Mouse (Mus musculus) limb, embryonic 13.5 days (tissue): ENCODE data around the gene Fastkd5. TPM values are rescaled to one million over a fixed set of nuclear protein-coding genes. Genes with fewer than 3 reads are reported as not detected.

Experiments
- ATAC-seq: fragments of 200-750 bp; cut with Nextera tagmentation; 2 replicates; pipeline ENCODE4 v1.8.0; 2017; ENCODE audit warnings: low read depth, moderate number of reproducible peaks, moderate TSS enrichment; ENCODE audit not compliant: low FRiP score
- H3K27ac ChIP-seq: fragments of 300-500 bp; sonication (generic); 2 replicates; pipeline ENCODE4 v1.5.1; 2015; ENCODE audit warnings: inconsistent platforms, mild to moderate bottlenecking, moderate library complexity
- H3K27me3 ChIP-seq: fragments of 300-500 bp; sonication (generic); 2 replicates; pipeline ENCODE4 v1.6.1; 2015; ENCODE audit warnings: mild to moderate bottlenecking, inconsistent platforms
- H3K36me3 ChIP-seq: fragments of 300-500 bp; sonication (generic); 2 replicates; pipeline ENCODE4 v1.6.1; 2015; ENCODE audit warnings: inconsistent platforms, mild to moderate bottlenecking, moderate library complexity
- H3K4me1 ChIP-seq: fragments of 300-500 bp; sonication (generic); 2 replicates; pipeline ENCODE4 v1.6.1; 2015; ENCODE audit warnings: inconsistent platforms
- H3K4me2 ChIP-seq: fragments of 300-500 bp; sonication (generic); replicated peaks from 2 replicates; pipeline ENCODE4 v1.6.1; 2015; ENCODE audit warnings: inconsistent platforms, mild to moderate bottlenecking, moderate library complexity
- H3K4me3 ChIP-seq: fragments of 300-500 bp; sonication (generic); 2 replicates; pipeline ENCODE4 v1.5.1; 2015; ENCODE audit warnings: moderate library complexity, mild to moderate bottlenecking, inconsistent platforms
- H3K9ac ChIP-seq: fragments of 300-500 bp; sonication (generic); 2 replicates; pipeline ENCODE4 v1.6.1; 2015; ENCODE audit warnings: mild to moderate bottlenecking, inconsistent platforms
- H3K9me3 ChIP-seq: fragments of 300-500 bp; sonication (generic); 2 replicates; pipeline ENCODE4 v1.6.1; 2016; ENCODE audit warnings: inconsistent platforms
- WGBS: fragments of 180-500 bp; shearing (Covaris S2); methylation state at CpG from one replicate; pipeline ENCODE4 v1.1.7; 2015; 5-methylcytosine and 5-hydroxymethylcytosine counted together
- polyA plus RNA-seq: library from polyadenylated mRNA; unstranded; fragments of >200 nt; fragmentation: Nextera tagmentation; extraction: Ambion mirVana; gene quantifications from 2 replicates; pipeline ENCODE4 v1.2.1, GENCODE M21; 2015

The Fastkd5 gene
- polyA plus RNA-seq, 1 experiment from 2014 or later: 16.0 TPM

DNA sequence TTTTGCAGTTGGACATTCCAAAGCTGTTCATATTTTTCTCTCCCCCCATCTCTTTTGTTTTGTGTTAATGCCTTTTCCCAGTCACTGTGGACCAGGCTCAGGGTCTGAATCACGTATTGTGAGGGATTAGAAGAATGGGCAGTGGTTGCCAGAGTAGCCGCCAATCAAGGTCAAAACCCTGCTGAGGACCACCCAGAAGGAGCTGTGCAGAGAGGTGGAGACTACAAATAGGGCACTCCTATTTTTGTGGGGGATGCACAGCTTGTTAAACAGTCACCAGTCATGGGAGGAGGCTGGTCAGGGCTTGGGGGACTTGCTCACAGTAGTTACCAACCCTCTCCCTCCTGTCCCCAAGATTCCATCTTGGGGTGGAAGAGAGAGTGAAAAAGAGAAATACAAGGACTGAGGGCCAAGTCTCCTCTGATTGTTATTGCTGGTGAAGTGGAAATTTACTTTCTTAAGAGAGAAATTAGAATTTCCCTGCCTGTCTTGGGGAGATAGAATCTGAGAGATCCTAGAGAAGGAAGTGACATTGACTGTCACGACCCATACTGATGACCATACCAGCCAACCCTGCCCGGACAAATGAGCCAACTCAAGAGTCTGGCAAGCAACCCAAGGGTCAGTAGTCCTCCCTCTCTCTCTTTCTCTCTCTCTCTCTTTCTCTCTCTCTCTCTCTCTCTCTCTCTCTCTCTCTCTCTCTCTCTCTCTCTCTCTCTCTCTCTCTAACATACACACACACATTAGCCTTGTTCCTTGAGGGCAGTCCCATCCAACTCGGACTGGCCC lies 3.3 kb upstream of the Fastkd5 start:
- Histone ChIP-seq H3K4me1 (peaks cover 31% of the 10 kb centered on the region), H3K9me3 (no peaks in the 10 kb centered on the region), H3K27me3 (peaks cover 56% of the 10 kb centered on the region), H3K4me3 (no peak overlapping the region), H3K9ac (no peak overlapping the region), H3K4me2 (no peak overlapping the region), H3K27ac (no peak overlapping the region), H3K36me3 (peaks cover 3% of the 10 kb centered on the region; the same call in 1 of the 2 replicates)
- ATAC-seq: no peak
- 54% methylated on average over 5 of the region's 5 CpGs for WGBS

GRCm38 (mm10) chr2:130632416-130632815 lies 2.6 kb upstream of the Fastkd5 start:
- 66% methylated on average over 1 of the region's 1 CpGs for WGBS
- no peak for ATAC-seq
- peaks cover 28% of the 10 kb centered on the region for H3K4me1 ChIP-seq

GRCm38 (mm10) chr2:130629080-130629838 lies 568 bp downstream of the Fastkd5 start:
- peak; percentile 57; the same call in 1 of the 2 replicates for ATAC-seq
- Histone ChIP-seq H3K9ac (peak overlapping the region; percentile 98), H3K9me3 (no peaks in the 10 kb centered on the region), H3K27ac (peak overlapping the region; percentile 76; the same call in 1 of the 2 replicates), H3K4me1 (peaks cover 7% of the 10 kb centered on the region), H3K36me3 (peaks cover 35% of the 10 kb centered on the region), H3K4me3 (peak overlapping the region; percentile 99), H3K27me3 (peaks cover 18% of the 10 kb centered on the region), H3K4me2 (peak overlapping the region; percentile 80)
- 2% methylated on average over 36 of the region's 37 CpGs for WGBS

More at GRCm38 (mm10) chr2:130632416-130632815, 2.6 kb upstream of the Fastkd5 start:
- no peak overlapping the region for H3K9ac ChIP-seq
- H3K4me3 ChIP-seq: no peak overlapping the region
- H3K27ac ChIP-seq: no peak overlapping the region
- peaks cover 49% of the 10 kb centered on the region for H3K27me3 ChIP-seq
- H3K4me2 ChIP-seq: no peak overlapping the region
- peaks cover 9% of the 10 kb centered on the region for H3K36me3 ChIP-seq
- no peaks in the 10 kb centered on the region for H3K9me3 ChIP-seq

- Histone ChIP-seq H3K27me3 (peaks cover 9% of the 10 kb centered on the region), H3K36me3 (peaks cover 40% of the 10 kb centered on the region), H3K4me2 (peak overlapping the region; percentile 80), H3K4me3 (peak overlapping the region; percentile 99), H3K9ac (no peak overlapping the region), H3K27ac (no peak overlapping the region), H3K9me3 (no peaks in the 10 kb centered on the region), H3K4me1 (peaks cover 5% of the 10 kb centered on the region)
- WGBS: 62% methylated on average over 3 of the region's 3 CpGs
- ATAC-seq: no peak
Observed at GRCm38 (mm10) chr2:130628424-130628823, 1.4 kb downstream of the Fastkd5 start.

GRCm38 (mm10) chr2:130618972-130619371 lies 10.9 kb downstream of the Fastkd5 start:
- H3K27ac ChIP-seq: no peak overlapping the region
- no peak overlapping the region for H3K9ac ChIP-seq
- H3K4me2 ChIP-seq: no peak overlapping the region
- 89% methylated on average over 7 of the region's 7 CpGs for WGBS
- H3K36me3 ChIP-seq: peaks cover 70% of the 10 kb centered on the region
- no peak overlapping the region for H3K4me3 ChIP-seq
- no peaks in the 10 kb centered on the region for H3K4me1 ChIP-seq
- no peaks in the 10 kb centered on the region for H3K27me3 ChIP-seq
- H3K9me3 ChIP-seq: no peaks in the 10 kb centered on the region
- ATAC-seq: no peak

- ATAC-seq: no peak
- H3K4me3 ChIP-seq: no peak overlapping the region
- H3K4me2 ChIP-seq: no peak overlapping the region
- no peak overlapping the region for H3K27ac ChIP-seq
- H3K9ac ChIP-seq: no peak overlapping the region
- whole genome bisulfite sequencing: 61% methylated on average over 3 of the region's 3 CpGs
- no peaks in the 10 kb centered on the region for H3K9me3 ChIP-seq
- H3K36me3 ChIP-seq: peaks cover 46% of the 10 kb centered on the region
- H3K27me3 ChIP-seq: no peaks in the 10 kb centered on the region
- H3K4me1 ChIP-seq: no peaks in the 10 kb centered on the region
Observed at GRCm38 (mm10) chr2:130613091-130613490, 16.7 kb downstream of the Fastkd5 start.

DNA sequence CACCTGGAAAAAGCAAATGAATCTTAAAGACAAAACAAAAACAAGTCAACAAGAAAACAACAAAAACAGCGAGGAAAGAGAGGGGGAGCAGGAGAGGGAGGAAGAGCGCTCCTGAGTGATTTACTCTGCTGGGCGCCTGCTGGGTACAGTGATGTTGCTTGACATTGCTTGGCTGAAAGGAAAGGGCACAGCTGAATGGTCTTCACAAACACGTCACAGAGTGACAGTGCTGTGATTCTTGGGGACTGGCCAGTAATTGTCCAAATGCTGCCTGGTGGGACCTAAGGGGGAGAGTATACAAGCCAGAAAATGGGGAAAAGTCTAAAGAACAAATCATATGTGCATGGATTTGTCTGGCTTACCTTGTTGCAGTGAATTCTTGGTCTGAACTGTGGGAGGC lies 27.6 kb downstream of the Fastkd5 start:
- no peak for ATAC-seq
- no peak overlapping the region for H3K4me2 ChIP-seq
- no peaks in the 10 kb centered on the region for H3K4me1 ChIP-seq
- no peaks in the 10 kb centered on the region for H3K9me3 ChIP-seq
- 84% methylated on average over 4 of the region's 4 CpGs for WGBS
- H3K27ac ChIP-seq: no peak overlapping the region
- no peak overlapping the region for H3K9ac ChIP-seq
- no peaks in the 10 kb centered on the region for H3K27me3 ChIP-seq
- H3K4me3 ChIP-seq: no peak overlapping the region
- peaks cover 59% of the 10 kb centered on the region for H3K36me3 ChIP-seq

DNA sequence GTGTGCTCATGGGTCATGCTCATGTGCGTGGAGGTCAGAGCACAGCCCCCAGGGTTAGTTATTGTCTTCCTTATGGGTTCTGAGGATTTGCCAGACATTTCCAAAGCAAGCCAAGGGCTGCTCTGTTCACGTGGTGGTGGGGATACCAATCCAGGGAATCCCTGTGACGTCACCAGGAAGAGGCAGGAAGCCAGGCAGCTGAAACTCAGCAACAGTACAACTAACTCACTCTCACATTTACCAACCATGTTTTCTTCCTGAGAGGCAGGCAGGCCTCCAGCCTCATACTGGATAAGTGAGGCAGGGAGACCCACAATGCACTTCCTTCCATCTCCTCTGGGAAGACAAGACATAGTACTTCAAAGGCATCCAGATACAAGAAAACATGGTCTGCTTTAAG lies 31.4 kb downstream of the Fastkd5 start:
- 85% methylated on average over 3 of the region's 3 CpGs for WGBS
- Histone ChIP-seq H3K36me3 (peaks cover 74% of the 10 kb centered on the region), H3K4me3 (no peak overlapping the region)

GRCm38 (mm10) chr2:130597601-130598010 lies 32.2 kb downstream of the Fastkd5 start:
- H3K4me2 ChIP-seq: no peak overlapping the region
- no peak overlapping the region for H3K9ac ChIP-seq
- H3K9me3 ChIP-seq: no peaks in the 10 kb centered on the region
- no peaks in the 10 kb centered on the region for H3K4me1 ChIP-seq
- peaks cover 69% of the 10 kb centered on the region for H3K36me3 ChIP-seq
- WGBS: 24% methylated on average over 1 of the region's 1 CpGs
- no peaks in the 10 kb centered on the region for H3K27me3 ChIP-seq
- ATAC-seq: no peak
- no peak overlapping the region for H3K4me3 ChIP-seq
- no peak overlapping the region for H3K27ac ChIP-seq

More for the DNA sequence above, 31.4 kb downstream of the Fastkd5 start:
- ATAC-seq: no peak
- no peaks in the 10 kb centered on the region for H3K9me3 ChIP-seq
- no peak overlapping the region for H3K9ac ChIP-seq
- H3K27me3 ChIP-seq: no peaks in the 10 kb centered on the region
- no peak overlapping the region for H3K4me2 ChIP-seq
- no peak overlapping the region for H3K27ac ChIP-seq
- no peaks in the 10 kb centered on the region for H3K4me1 ChIP-seq

DNA sequence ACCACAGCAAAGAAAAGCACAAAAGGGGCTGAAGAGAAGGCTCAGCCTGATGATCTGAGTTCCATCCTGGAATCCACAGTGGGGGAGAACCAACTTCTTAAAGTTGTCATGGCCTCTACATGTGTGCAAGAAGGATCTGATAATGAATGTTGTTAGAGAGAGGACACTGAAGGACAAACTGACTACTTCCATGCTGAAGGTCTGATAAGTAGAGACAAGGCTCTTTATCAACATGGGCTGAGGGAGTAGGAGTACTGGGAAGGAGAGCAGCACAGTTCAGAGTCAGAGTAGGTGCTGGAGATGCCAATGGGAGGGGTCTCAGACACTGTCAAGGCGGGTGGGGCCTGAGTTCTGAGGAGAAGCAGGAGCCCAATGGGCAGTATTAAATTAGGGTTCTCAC lies 34.2 kb downstream of the Fastkd5 start:
- H3K27ac ChIP-seq: no peak overlapping the region
- no peaks in the 10 kb centered on the region for H3K27me3 ChIP-seq
- 83% methylated on average over 1 of the region's 1 CpGs for WGBS
- H3K4me1 ChIP-seq: no peaks in the 10 kb centered on the region
- no peak overlapping the region for H3K9ac ChIP-seq
- H3K9me3 ChIP-seq: no peaks in the 10 kb centered on the region
- no peak for ATAC-seq
- H3K4me3 ChIP-seq: no peak overlapping the region
- peaks cover 72% of the 10 kb centered on the region for H3K36me3 ChIP-seq
- no peak overlapping the region for H3K4me2 ChIP-seq

GRCm38 (mm10) chr2:130591016-130591415 lies 38.8 kb downstream of the Fastkd5 start:
- H3K4me3 ChIP-seq: no peak overlapping the region
- no peak overlapping the region for H3K9ac ChIP-seq
- H3K4me1 ChIP-seq: no peaks in the 10 kb centered on the region
- H3K9me3 ChIP-seq: no peaks in the 10 kb centered on the region
- no peak for ATAC-seq
- 93% methylated on average over 2 of the region's 2 CpGs for WGBS
- no peak overlapping the region for H3K4me2 ChIP-seq
- H3K27me3 ChIP-seq: no peaks in the 10 kb centered on the region
- peaks cover 48% of the 10 kb centered on the region for H3K36me3 ChIP-seq
- H3K27ac ChIP-seq: no peak overlapping the region

- Histone ChIP-seq H3K4me2 (no peak overlapping the region), H3K4me1 (no peaks in the 10 kb centered on the region), H3K36me3 (peaks cover 37% of the 10 kb centered on the region), H3K27me3 (no peaks in the 10 kb centered on the region), H3K9ac (no peak overlapping the region), H3K27ac (no peak overlapping the region), H3K9me3 (no peaks in the 10 kb centered on the region), H3K4me3 (no peak overlapping the region)
- ATAC-seq: no peak
- WGBS: 88% methylated on average over 2 of the region's 2 CpGs
Observed at GRCm38 (mm10) chr2:130589761-130590160, 40.1 kb downstream of the Fastkd5 start.
